In genomic region chr2:145515956-145516355, GRCm38 (mm10) we compare ENCODE assay signal across 27 mouse cellular contexts.
DNase-seq lines count a peak whose midpoint lies in the region; ATAC-seq and TF ChIP-seq lines count a peak whose summit lies in the region.
"Had no signal": no experiment of that assay in that cellular context is flagged by ENCODE, and none has a peak within 500 bp of the region (broad histone marks: within the 10 kb centered on the region; RNA-seq: fewer than 3 reads in every experiment).

No protein-coding gene starts in this region.

- TF ChIP-seq EP300 in stomach, postnatal 0 days (optimal IDR thresholded peaks at IDR 0.05) = no peak

- no peak for TF ChIP-seq CTCF in stomach, postnatal 0 days (IDR thresholded peaks at IDR 0.05; ENCODE audit: low read depth)

- no peak for DNase-seq in embryonic facial prominence, embryonic 10.5 days (ENCODE audit: low spot score)
- no peak for DNase-seq in stomach, postnatal 0 days (ENCODE audit: low spot score)
- DNase-seq in embryonic facial prominence, embryonic 14.5 days (ENCODE audit: low spot score) = peak; percentile 9
- no peak for DNase-seq in urinary bladder, adult 2 months (ENCODE audit: low spot score)
- DNase-seq: adrenal gland, adult 8-10 months; adrenal gland, postnatal 14 days; adrenal gland, postnatal 36 days; B cell, adult 2 months; cerebellum, adult 11-12 months; cerebellum, adult 2 months; cerebellum, adult 9-10 months; cerebellum, postnatal 10 days; cerebellum, postnatal 25 days had no signal

- no peak overlapping the region for H3K4me2 ChIP-seq in embryonic facial prominence, embryonic 13.5 days
- H3K4me2 ChIP-seq in stomach, embryonic 15.5 days = no peak overlapping the region
- H3K4me2 ChIP-seq in stomach, postnatal 0 days (replicated peaks; ENCODE audit: low read depth) = no peak overlapping the region
- H3K4me2 ChIP-seq in embryonic facial prominence, embryonic 14.5 days (ENCODE audit: low read depth, low read length) = no peak overlapping the region
- H3K4me2 ChIP-seq: embryonic facial prominence, embryonic 15.5 days; forebrain, embryonic 12.5 days had no signal

- 0 out of 2 replicates have a peak, but pooled peaks have one; percentile 60 for ATAC-seq in embryonic facial prominence, embryonic 13.5 days (ENCODE audit: insufficient number of reproducible peaks, insufficient read depth, low FRiP score, low TSS enrichment, low read depth)
- ATAC-seq in megakaryocyte, adult 5-6 weeks (ENCODE audit: poor library complexity, severe bottlenecking) = no peak
- ATAC-seq in stomach, embryonic 15.5 days (ENCODE audit: insufficient read depth, low FRiP score, low read depth) = 0 out of 2 replicates have a peak, but pooled peaks have one; percentile 35
- ATAC-seq in stomach, postnatal 0 days (ENCODE audit: low FRiP score, low TSS enrichment) = no peak
- no peak for ATAC-seq in embryonic facial prominence, embryonic 14.5 days (ENCODE audit: low read depth)
- ATAC-seq: activated CD4-positive, CD25-positive, alpha-beta regulatory T cell, adult 4 months; CD4-positive, CD25-positive, alpha-beta regulatory T cell, adult 4 months; forebrain, embryonic 14.5 days; forebrain, embryonic 16.5 days; Patski had no signal

- 0 out of 2 replicates have a peak, but pooled peaks cover 2% of the 10 kb centered on the region for H3K4me1 ChIP-seq in embryonic facial prominence, embryonic 13.5 days
- H3K4me1 ChIP-seq in embryonic facial prominence, embryonic 10.5 days = no peaks in the 10 kb centered on the region
- H3K4me1 ChIP-seq in megakaryocyte, embryonic 14.5 days = peaks cover 36% of the 10 kb centered on the region
- H3K4me1 ChIP-seq in stomach, embryonic 15.5 days = no peaks in the 10 kb centered on the region
- H3K4me1 ChIP-seq in stomach, postnatal 0 days (replicated peaks; ENCODE audit: control insufficient read depth, insufficient read depth) = no peaks in the 10 kb centered on the region
- no peaks in the 10 kb centered on the region for H3K4me1 ChIP-seq in embryonic facial prominence, embryonic 14.5 days (ENCODE audit: control insufficient read depth, insufficient read depth, low read length)
- H3K4me1 ChIP-seq: embryonic facial prominence, embryonic 15.5 days; forebrain, embryonic 10.5 days; forebrain, embryonic 12.5 days had no signal

- WGBS in embryonic facial prominence, embryonic 13.5 days = 78% methylated on average over 4 of the region's 4 CpGs
- WGBS in embryonic facial prominence, embryonic 10.5 days = 73% methylated on average over 4 of the region's 4 CpGs
- 53% methylated on average over 4 of the region's 4 CpGs for WGBS in stomach, embryonic 15.5 days
- 52% methylated on average over 4 of the region's 4 CpGs for WGBS in stomach, postnatal 0 days
- WGBS in embryonic facial prominence, embryonic 14.5 days = 70% methylated on average over 4 of the region's 4 CpGs

- no peak overlapping the region for H3K27ac ChIP-seq in embryonic facial prominence, embryonic 13.5 days
- H3K27ac ChIP-seq in embryonic facial prominence, embryonic 10.5 days (replicated peaks) = no peak overlapping the region
- no peak overlapping the region for H3K27ac ChIP-seq in stomach, embryonic 15.5 days
- no peak overlapping the region for H3K27ac ChIP-seq in stomach, postnatal 0 days (replicated peaks)
- no peak overlapping the region for H3K27ac ChIP-seq in embryonic facial prominence, embryonic 14.5 days (replicated peaks; ENCODE audit: low read depth, low read length)
- H3K27ac ChIP-seq: embryonic facial prominence, embryonic 15.5 days; forebrain, embryonic 10.5 days; forebrain, embryonic 12.5 days had no signal

- H3K27me3 ChIP-seq in embryonic facial prominence, embryonic 13.5 days = no peaks in the 10 kb centered on the region; the same call in 1 of the 2 replicates
- H3K27me3 ChIP-seq in embryonic facial prominence, embryonic 10.5 days (replicated peaks; ENCODE audit: low read depth, poor library complexity, severe bottlenecking) = no peaks in the 10 kb centered on the region
- no peaks in the 10 kb centered on the region for H3K27me3 ChIP-seq in megakaryocyte, embryonic 14.5 days (replicated peaks)
- H3K27me3 ChIP-seq in stomach, embryonic 15.5 days (replicated peaks) = no peaks in the 10 kb centered on the region
- H3K27me3 ChIP-seq in stomach, postnatal 0 days (ENCODE audit: control insufficient read depth, insufficient read depth, low read length) = no peaks in the 10 kb centered on the region
- no peaks in the 10 kb centered on the region for H3K27me3 ChIP-seq in embryonic facial prominence, embryonic 14.5 days (replicated peaks; ENCODE audit: control insufficient read depth, insufficient read depth, low read length)
- H3K27me3 ChIP-seq: embryonic facial prominence, embryonic 15.5 days; forebrain, embryonic 12.5 days; Patski had no signal

- no peaks in the 10 kb centered on the region for H3K9me3 ChIP-seq in embryonic facial prominence, embryonic 13.5 days
- no peaks in the 10 kb centered on the region for H3K9me3 ChIP-seq in embryonic facial prominence, embryonic 10.5 days
- H3K9me3 ChIP-seq in megakaryocyte, embryonic 14.5 days = no peaks in the 10 kb centered on the region
- no peaks in the 10 kb centered on the region for H3K9me3 ChIP-seq in stomach, embryonic 15.5 days
- no peaks in the 10 kb centered on the region for H3K9me3 ChIP-seq in stomach, postnatal 0 days (ENCODE audit: control insufficient read depth, low read length)
- no peaks in the 10 kb centered on the region for H3K9me3 ChIP-seq in embryonic facial prominence, embryonic 14.5 days (ENCODE audit: control insufficient read depth, low read length)
- H3K9me3 ChIP-seq: embryonic facial prominence, embryonic 15.5 days; forebrain, embryonic 10.5 days; forebrain, embryonic 12.5 days had no signal

- no peak overlapping the region for H3K4me3 ChIP-seq in embryonic facial prominence, embryonic 13.5 days
- H3K4me3 ChIP-seq in embryonic facial prominence, embryonic 10.5 days = no peak overlapping the region
- peak overlapping the region; percentile 46 for H3K4me3 ChIP-seq in megakaryocyte, embryonic 14.5 days (replicated peaks)
- H3K4me3 ChIP-seq in stomach, embryonic 15.5 days (replicated peaks) = no peak overlapping the region
- no peak overlapping the region for H3K4me3 ChIP-seq in stomach, postnatal 0 days (ENCODE audit: low read depth, low read length)
- no peak overlapping the region for H3K4me3 ChIP-seq in embryonic facial prominence, embryonic 14.5 days (ENCODE audit: low read depth, low read length)
- H3K4me3 ChIP-seq: embryonic facial prominence, embryonic 15.5 days; erythroblast, embryonic 14.5 days; forebrain, embryonic 10.5 days; forebrain, embryonic 12.5 days had no signal

- H3K36me3 ChIP-seq in embryonic facial prominence, embryonic 13.5 days = no peaks in the 10 kb centered on the region
- H3K36me3 ChIP-seq in embryonic facial prominence, embryonic 10.5 days (replicated peaks) = no peaks in the 10 kb centered on the region
- H3K36me3 ChIP-seq in megakaryocyte, embryonic 14.5 days (replicated peaks; ENCODE audit: low read length) = peaks cover 81% of the 10 kb centered on the region
- H3K36me3 ChIP-seq in stomach, embryonic 15.5 days = no peaks in the 10 kb centered on the region
- H3K36me3 ChIP-seq in stomach, postnatal 0 days (ENCODE audit: control insufficient read depth, insufficient read depth, low read length) = no peaks in the 10 kb centered on the region
- no peaks in the 10 kb centered on the region for H3K36me3 ChIP-seq in embryonic facial prominence, embryonic 14.5 days (ENCODE audit: control insufficient read depth, insufficient read depth, low read length)
- H3K36me3 ChIP-seq: embryonic facial prominence, embryonic 15.5 days; forebrain, embryonic 10.5 days; forebrain, embryonic 12.5 days; G1E had no signal

- no peak overlapping the region for H3K9ac ChIP-seq in embryonic facial prominence, embryonic 13.5 days
- no peak overlapping the region for H3K9ac ChIP-seq in stomach, embryonic 15.5 days
- no peak overlapping the region for H3K9ac ChIP-seq in stomach, postnatal 0 days (ENCODE audit: low read length)
- no peak overlapping the region for H3K9ac ChIP-seq in embryonic facial prominence, embryonic 14.5 days (ENCODE audit: low read depth, low read length)
- H3K9ac ChIP-seq: embryonic facial prominence, embryonic 15.5 days; forebrain, embryonic 12.5 days had no signal

Comparison
In these comparisons a context has a peak if more than half of its experiments do, and no peak if none do; other contexts are left out.
1. ATAC-seq: peak in embryonic facial prominence, embryonic 13.5 days (single experiment) and stomach, embryonic 15.5 days (single experiment); none in megakaryocyte, adult 5-6 weeks (single experiment), stomach, postnatal 0 days (single experiment) and embryonic facial prominence, embryonic 14.5 days (single experiment).